Mouse (Mus musculus) layer of hippocampus, adult 9-11 months (tissue): ENCODE measurements at regions not wholly inside any gene's neighbourhood (a gene's known extent, or its start where the extent isn't known, plus 50 kb on each side); places are given as distances from the start of the nearest gene placed in this dataset.
A peak's percentile ranks its signal among the peaks of the same experiment; 100 is the strongest.

Experiments used
- DNase-seq: peaks from one replicate; pipeline ENCODE4 v3.0.0; 2022

DNA sequence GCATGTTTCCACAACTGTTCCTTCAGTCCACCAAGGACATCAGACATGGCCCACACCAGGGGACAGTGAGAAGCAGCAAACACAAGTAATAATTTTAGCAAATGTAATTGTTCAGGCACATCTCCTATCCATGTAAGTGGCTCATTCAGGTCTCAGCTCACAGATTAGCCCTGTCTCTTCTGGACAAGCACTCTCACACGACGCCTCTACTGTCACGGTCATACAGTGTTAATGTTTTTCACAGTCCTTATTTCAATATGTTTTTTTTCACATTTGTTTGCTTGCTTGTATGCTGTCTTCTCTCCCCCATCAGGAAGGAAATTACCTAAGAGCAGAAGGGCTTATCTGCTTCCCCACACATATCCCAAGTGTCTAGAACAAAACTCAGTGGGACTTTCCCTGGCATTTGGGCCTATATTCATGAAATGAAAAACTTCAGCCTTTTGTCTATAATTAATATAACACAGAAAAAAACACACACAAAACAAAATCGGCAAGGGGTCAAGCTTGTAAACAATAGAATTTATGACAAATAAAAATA is 299.5 kb downstream of the Icos start:
- no peak for DNase-seq

DNA sequence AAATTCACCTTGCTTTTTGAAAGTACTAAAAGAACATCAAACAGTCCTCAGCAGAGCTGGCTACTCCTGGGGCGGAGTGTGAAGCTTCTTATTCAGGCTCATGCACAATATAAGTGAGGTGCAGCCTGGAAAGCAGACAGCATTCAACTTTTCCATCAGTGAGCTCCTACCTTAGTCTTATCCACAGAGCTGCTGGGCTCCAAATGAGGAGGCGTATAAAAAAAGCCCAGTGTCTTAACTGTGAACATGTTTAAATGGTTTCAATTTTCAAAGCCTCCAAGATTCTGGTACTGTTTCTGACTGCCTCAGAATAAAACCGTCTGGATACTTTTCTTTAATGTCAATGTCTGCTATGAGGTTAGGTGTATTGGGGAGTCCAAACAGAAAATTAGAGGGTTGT is 310.5 kb downstream of the Icos start:
- no peak for DNase-seq

- no peak for DNase-seq
These were observed 311.2 kb downstream of the Icos start for GRCm38 (mm10) chr1:61288946-61289345.

GRCm38 (mm10) chr1:61289552-61289951 is 311.8 kb downstream of the Icos start:
- DNase-seq = no peak

DNA sequence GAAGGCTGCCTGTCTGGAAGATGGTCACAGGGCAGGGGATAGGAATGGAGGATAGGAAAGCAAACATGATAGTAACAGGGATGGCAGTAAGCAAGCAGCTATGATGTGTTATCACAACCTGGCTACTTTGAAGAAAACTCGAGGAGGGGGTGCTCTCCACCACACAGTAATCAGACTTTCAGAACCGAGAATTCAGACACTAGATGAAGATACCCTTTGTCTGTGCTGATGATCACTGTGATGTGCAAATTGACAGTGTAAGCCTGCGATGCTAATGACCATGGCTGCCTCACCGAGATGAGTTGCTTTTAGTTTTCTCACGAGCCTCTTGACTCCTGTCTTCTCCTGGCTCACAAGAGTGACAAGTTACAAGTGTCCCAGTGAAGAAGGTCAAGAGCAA is 315.4 kb downstream of the Icos start:
- DNase-seq = no peak

DNA sequence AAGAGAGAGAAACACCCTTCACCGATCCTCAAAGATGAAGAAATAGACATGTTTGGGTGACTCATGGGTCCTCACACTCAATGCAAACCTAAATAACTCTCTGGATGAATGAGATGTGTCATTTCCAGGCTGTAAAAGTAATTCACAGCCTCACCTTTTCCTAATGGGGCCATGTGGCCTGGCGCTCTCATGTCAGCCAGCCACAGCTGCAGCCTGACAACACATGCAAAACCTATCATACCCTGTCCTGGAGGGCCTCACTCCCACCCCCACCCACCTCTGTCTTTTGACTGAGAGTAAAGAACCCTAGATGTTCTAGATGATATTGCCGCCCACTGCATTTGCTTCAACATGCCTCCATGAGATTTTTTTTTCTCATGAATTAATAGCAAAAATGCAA is 317.5 kb downstream of the Icos start:
- DNase-seq = no peak

- DNase-seq = no peak
These were observed 319.1 kb downstream of the Icos start for GRCm38 (mm10) chr1:61296831-61297230.

GRCm38 (mm10) chr1:61297361-61297760 is 319.6 kb downstream of the Icos start:
- DNase-seq = no peak

DNA sequence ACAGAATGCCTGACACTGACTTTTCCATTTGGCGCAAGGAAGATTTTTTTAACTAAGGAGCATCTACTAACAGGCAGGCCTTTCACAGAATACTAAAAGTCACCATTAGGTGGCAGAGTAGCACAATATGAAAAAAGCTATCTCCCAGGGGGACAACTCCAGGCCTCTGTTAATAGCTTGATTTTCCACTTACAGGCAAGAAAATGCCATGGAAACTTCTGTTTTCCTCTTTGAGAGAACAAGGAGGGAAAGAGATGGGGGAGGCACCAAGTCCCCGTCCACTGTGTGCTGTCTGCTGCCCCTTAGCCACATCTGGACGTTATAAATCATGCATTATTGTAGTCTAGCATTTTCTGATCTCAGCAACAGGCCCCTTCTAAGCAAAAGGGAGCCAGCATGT is 320.3 kb downstream of the Icos start:
- peak; percentile 52 for DNase-seq

DNA sequence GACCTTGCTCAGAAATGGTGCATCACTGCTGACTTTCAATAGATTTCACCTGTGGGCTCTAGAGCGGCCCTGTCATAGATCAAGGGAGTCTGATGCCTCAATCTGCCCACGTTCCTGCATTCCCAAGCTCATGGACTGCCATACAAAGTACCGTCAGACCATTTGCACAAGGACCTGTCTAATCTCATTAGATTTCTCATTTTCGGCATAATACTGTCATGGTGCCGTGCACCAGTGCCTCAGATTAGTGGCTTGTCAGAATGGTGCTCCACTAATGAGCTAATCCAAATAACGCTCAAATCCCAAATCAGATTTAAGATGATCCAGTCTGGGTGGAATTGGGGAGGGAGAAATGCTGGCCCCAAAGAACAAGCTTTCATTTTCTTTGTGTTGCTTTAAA is 321.1 kb downstream of the Icos start:
- no peak for DNase-seq

- no peak for DNase-seq
These were observed 322.8 kb downstream of the Icos start for GRCm38 (mm10) chr1:61300491-61300890.

GRCm38 (mm10) chr1:61301041-61302030 is 323.6 kb downstream of the Icos start:
- DNase-seq = no peak

GRCm38 (mm10) chr1:61302570-61303071 is 324.9 kb downstream of the Icos start:
- peak; percentile 31 for DNase-seq

DNA sequence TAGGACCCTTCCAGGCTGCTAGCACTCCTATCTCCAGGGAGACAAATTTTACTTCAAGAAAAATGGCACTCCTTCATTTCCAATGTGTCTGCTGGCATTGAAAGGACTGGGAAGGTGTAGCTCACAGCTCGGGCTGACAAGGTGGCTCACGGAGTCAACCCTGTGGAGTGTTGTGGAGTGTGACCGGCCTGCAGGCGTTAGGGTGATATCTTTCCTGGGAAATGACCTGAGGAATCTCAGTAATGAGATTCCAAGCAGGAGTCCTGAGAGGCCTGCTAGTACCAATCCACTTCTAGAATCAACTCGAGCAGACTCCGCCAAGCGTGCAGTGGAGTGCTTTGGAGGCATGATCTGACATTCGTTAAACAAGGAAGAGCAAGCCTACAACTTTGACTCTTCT is 328.6 kb downstream of the Icos start:
- DNase-seq = no peak

DNA sequence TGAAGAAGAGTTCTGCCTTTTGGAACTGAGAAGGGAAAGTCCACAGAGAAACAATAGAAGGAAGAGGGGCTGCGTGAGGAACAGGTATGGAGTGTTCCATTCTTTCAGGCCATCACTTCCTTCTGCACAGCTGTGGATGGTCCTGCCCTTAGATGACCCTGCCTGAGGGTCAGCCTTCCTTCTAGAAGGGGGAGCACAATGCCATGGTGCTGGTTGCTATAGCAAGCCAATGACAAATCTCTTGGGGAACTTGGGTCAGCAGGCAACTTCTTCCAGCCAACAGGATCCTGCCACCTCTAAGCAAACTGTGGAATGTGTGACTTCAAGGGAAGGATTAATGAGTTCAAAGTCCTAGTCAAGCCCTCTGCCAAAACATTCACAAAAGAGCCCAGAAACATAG is 329.1 kb upstream of the Pard3b start:
- no peak for DNase-seq

DNA sequence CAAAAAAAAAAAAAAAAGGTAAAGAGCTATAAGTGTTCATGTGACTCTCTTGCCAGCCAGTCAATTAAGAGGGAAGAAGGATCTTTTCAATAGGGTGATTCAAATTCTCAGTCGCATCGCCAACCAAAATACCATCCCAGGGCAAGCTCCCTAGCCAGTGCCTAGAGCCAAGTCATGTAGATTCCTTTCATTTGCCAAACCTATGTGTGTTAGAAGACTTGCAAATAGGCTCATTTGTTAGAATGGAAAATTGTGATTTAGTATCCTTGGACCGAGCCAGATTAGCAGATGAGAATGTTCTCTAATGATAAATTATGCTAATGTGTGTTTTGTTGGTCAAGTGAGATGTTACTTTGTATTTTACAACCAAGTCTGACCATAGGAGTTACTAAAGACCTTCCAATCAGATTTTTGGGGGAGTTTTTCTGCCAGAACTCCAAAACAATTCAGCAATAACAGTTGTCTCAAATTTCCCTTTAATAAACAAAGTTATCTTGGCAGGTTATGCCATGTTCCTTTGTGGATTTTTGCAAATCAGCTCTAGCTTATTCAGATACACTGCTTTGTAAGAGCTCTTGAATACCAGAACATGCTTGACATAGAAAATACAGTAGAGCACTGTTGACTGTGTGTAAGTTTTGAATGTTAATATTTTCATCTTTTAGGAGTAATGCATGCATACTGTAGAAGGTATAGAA is 328.4 kb upstream of the Pard3b start:
- DNase-seq = no peak

GRCm38 (mm10) chr1:61310761-61311090 is 327.9 kb upstream of the Pard3b start:
- no peak for DNase-seq

GRCm38 (mm10) chr1:61313196-61313595 is 325.4 kb upstream of the Pard3b start:
- DNase-seq = no peak

GRCm38 (mm10) chr1:61316261-61316660 is 322.4 kb upstream of the Pard3b start:
- DNase-seq = no peak

DNA sequence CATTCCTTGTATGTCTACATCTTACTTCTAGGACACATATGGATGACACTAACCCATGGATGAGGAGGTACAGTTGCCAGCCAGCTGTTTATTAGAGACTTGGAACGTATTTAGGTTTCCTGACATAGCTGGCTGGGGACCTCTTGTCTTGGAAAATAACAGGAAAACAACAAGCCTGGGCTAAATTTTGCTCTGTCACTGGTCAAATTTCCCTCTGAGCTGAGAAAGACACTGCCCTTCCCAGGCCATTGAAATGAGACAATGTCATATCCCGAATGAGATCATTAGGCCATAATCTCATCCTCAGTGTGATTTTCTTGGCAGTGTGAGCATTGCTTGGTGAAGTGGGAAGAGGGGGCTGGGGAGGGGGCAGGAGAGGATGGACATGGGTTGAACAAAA is 321.9 kb upstream of the Pard3b start:
- DNase-seq = no peak

DNA sequence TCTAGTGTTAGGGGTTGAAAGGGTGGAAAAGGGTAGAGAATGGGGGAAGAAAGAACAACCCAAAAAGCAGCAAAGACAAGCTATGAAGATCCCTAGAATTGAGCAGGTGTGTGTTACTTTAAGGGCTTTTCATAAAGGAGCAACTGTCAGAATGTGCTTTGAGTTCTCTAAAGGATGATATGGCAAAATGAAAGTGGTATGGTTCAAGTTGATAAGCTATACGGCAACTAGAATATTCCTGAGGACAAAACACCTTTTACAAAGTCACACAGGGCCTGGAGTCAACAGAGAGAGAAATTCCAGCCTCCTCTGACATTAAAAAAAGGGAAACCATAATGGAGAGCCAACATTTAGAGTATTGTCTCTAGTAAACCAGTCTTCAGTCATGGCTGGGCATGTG is 320.6 kb upstream of the Pard3b start:
- DNase-seq = no peak

DNA sequence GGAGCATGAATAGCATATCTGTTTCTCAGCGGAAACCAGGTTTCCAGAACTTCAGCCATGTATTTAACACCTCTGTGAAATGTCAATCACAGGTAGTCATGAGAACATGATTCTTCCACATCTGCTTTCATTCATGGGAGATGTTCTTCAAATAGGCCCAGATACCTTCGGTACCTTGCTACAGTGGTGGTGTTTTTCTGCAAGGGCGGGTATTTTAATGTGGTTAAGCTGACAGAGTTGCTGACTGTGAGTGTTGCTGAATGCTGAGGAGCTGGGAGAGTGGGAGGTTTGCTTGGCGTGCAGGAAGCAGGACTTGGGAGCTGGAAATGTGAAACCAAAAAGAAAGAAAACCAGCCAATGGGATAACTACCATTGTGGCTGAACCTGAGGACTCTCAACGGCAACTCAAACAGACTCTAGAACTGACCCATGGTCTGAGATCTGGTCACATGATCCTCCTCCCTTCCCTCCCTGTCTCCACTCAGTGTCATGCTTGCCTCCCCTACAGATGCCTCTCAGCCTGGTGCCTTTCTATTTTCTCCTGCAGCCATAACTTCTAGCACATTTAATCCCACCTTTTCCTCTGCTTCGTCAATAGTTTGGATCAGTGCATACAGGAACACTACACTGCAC is 317.0 kb upstream of the Pard3b start:
- no peak for DNase-seq

DNA sequence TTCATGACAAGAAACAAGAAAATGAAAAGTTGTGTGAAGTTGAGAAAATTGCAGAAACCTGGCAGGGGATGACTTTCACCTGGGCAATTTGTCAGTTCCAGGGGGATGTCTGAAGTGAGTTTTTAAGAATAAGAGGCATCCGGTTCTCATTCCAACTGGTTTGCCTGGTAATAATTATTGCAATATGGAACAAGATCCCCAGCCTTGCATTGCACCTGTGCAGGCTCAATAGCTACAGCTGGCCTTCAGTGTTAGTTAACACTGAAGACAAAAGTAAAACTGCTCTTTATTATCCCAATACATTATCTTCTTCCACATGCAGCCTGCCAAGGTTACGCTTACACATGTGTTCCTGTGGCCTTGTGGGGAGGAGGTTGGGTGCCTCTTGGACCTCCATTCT is 307.2 kb upstream of the Pard3b start:
- no peak for DNase-seq
